In the genomic region with DNA sequence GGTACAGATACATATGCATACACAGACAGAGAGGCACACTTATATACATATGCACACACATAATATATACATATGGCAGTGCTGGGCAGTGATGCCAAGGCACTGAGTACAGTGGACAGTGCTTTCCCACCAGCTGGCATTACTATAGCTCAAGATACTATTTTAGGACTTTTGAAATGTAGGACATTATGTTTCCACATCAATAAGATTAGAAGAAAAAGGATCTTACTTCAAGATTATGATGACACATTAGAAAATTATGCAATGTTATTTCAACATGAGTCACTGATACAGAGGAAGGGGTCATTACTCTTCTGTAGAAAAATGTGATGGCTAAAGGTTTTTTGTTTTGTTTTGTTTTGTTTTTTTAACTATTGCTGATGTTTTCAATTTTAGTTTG, we compare ENCODE assay signal across 1 mouse cellular context.
TF ChIP-seq lines count a peak whose summit lies in the region.

No protein-coding gene starts in this region.

TF ChIP-seq in myocyte, 11 proteins besides CTCF, POLR2A, EP300 and RAD21 (continued from another document):
- TF ChIP-seq POLR2AphosphoS2 (IDR thresholded peaks at IDR 0.05; ENCODE audit: insufficient read length, low read depth) = no peak
TF ChIP-seq in myocyte: peak in this region for 2.
